ENCODE assay signal across 23 mouse cellular contexts in genomic region chr15:30945863-30946262, GRCm38 (mm10).
DNase-seq lines count a peak whose midpoint lies in the region; ATAC-seq lines count a peak whose summit lies in the region.
"Had no signal": no experiment of that assay in that cellular context is flagged by ENCODE, and none has a peak within 500 bp of the region (broad histone marks: within the 10 kb centered on the region; RNA-seq: fewer than 3 reads in every experiment).

No protein-coding gene starts in this region.

- 0 out of 2 replicates have a peak overlapping the region, but pooled peaks have one; percentile 10 for H3K27ac ChIP-seq in midbrain, embryonic 12.5 days (replicated peaks)
- H3K27ac ChIP-seq in midbrain, embryonic 15.5 days = no peak overlapping the region
- H3K27ac ChIP-seq: embryonic facial prominence, embryonic 10.5 days; embryonic facial prominence, embryonic 12.5 days; forebrain, embryonic 13.5 days; forebrain, embryonic 15.5 days had no signal

- no peak overlapping the region for H3K9ac ChIP-seq in midbrain, embryonic 12.5 days (replicated peaks)
- no peak overlapping the region for H3K9ac ChIP-seq in midbrain, embryonic 15.5 days
- H3K9ac ChIP-seq: embryonic facial prominence, embryonic 12.5 days; forebrain, embryonic 13.5 days; forebrain, embryonic 15.5 days; forebrain, postnatal 0 days had no signal

- no peak overlapping the region for H3K4me3 ChIP-seq in midbrain, embryonic 12.5 days
- H3K4me3 ChIP-seq in midbrain, embryonic 15.5 days = no peak overlapping the region
- H3K4me3 ChIP-seq: embryonic facial prominence, embryonic 10.5 days; embryonic facial prominence, embryonic 12.5 days; forebrain, embryonic 13.5 days; forebrain, embryonic 15.5 days had no signal

- 84% methylated on average over 1 of the region's 1 CpGs for WGBS in midbrain, embryonic 12.5 days
- 79% methylated on average over 1 of the region's 1 CpGs for WGBS in midbrain, embryonic 15.5 days

- peak; percentile 44 for ATAC-seq in frontal cortex, adult (ENCODE audit: low TSS enrichment)
- no peak for ATAC-seq in midbrain, embryonic 12.5 days (ENCODE audit: low FRiP score, low read depth)
- no peak for ATAC-seq in midbrain, embryonic 15.5 days (replicated peaks)
- peak; percentile 73 for ATAC-seq in common myeloid progenitor, adult 5-6 weeks (replicated peaks; ENCODE audit: low read depth, poor library complexity, severe bottlenecking)
- ATAC-seq: activated CD4-positive, CD25-positive, alpha-beta regulatory T cell, adult 4 months; forebrain, embryonic 13.5 days; forebrain, embryonic 15.5 days; forebrain, postnatal 0 days; Patski had no signal

- no peaks in the 10 kb centered on the region for H3K27me3 ChIP-seq in midbrain, embryonic 12.5 days
- H3K27me3 ChIP-seq in midbrain, embryonic 15.5 days (replicated peaks) = no peaks in the 10 kb centered on the region
- H3K27me3 ChIP-seq: embryonic facial prominence, embryonic 12.5 days; forebrain, embryonic 13.5 days; forebrain, embryonic 15.5 days had no signal

- no peak overlapping the region for H3K4me2 ChIP-seq in midbrain, embryonic 12.5 days (replicated peaks)
- no peak overlapping the region for H3K4me2 ChIP-seq in midbrain, embryonic 15.5 days
- H3K4me2 ChIP-seq: embryonic facial prominence, embryonic 12.5 days; forebrain, embryonic 13.5 days; forebrain, embryonic 15.5 days had no signal

- H3K4me1 ChIP-seq in midbrain, embryonic 12.5 days = no peaks in the 10 kb centered on the region
- H3K4me1 ChIP-seq in midbrain, embryonic 15.5 days = no peaks in the 10 kb centered on the region
- H3K4me1 ChIP-seq: embryonic facial prominence, embryonic 10.5 days; embryonic facial prominence, embryonic 12.5 days; forebrain, embryonic 15.5 days had no signal

- no peaks in the 10 kb centered on the region for H3K36me3 ChIP-seq in midbrain, embryonic 12.5 days
- no peaks in the 10 kb centered on the region for H3K36me3 ChIP-seq in midbrain, embryonic 15.5 days (replicated peaks)
- H3K36me3 ChIP-seq: embryonic facial prominence, embryonic 10.5 days; embryonic facial prominence, embryonic 12.5 days; forebrain, embryonic 15.5 days; G1E had no signal

- H3K9me3 ChIP-seq in midbrain, embryonic 12.5 days = no peaks in the 10 kb centered on the region
- no peaks in the 10 kb centered on the region for H3K9me3 ChIP-seq in midbrain, embryonic 15.5 days
- H3K9me3 ChIP-seq: embryonic facial prominence, embryonic 10.5 days; embryonic facial prominence, embryonic 12.5 days; forebrain, embryonic 13.5 days; forebrain, embryonic 15.5 days; G1E had no signal

- DNase-seq in frontal cortex, postnatal 25 days (ENCODE audit: low spot score in 2 of 2) = no peak
- DNase-seq in kidney, postnatal 25 days = no peak
- no peak for DNase-seq in heart, postnatal 4 days
- DNase-seq: adrenal gland, adult 8-10 months; adrenal gland, postnatal 14 days; adrenal gland, postnatal 36 days; cerebellum, adult 11-12 months; cerebellum, adult 2 months; cerebellum, adult 9-10 months; cerebellum, postnatal 10 days; cerebellum, postnatal 25 days; forebrain, postnatal 0 days had no signal

Comparison
In these comparisons a context has a peak if more than half of its experiments do, and no peak if none do; other contexts are left out.
1. ATAC-seq: peak in frontal cortex, adult (single experiment) and common myeloid progenitor, adult 5-6 weeks (single experiment); none in midbrain, embryonic 12.5 days (single experiment) and midbrain, embryonic 15.5 days (single experiment).